Mouse (Mus musculus) embryonic fibroblast, embryonic 13.5 days (primary cell): ENCODE data around the gene Iqcg.

Experiments used
- CTCF ChIP-seq: IDR thresholded peaks from 2 replicates; pipeline ENCODE4 v1.5.1; 2011; ENCODE audit warnings: mild to moderate bottlenecking, control low read depth, low read length, moderate library complexity, borderline replicate concordance; ENCODE audit not compliant: insufficient read depth
- POLR2A ChIP-seq: IDR thresholded peaks from 2 replicates; pipeline ENCODE4 v1.6.1; 2011; ENCODE audit warnings: low read depth, mild to moderate bottlenecking, control low read depth, low read length, moderate library complexity

DNA sequence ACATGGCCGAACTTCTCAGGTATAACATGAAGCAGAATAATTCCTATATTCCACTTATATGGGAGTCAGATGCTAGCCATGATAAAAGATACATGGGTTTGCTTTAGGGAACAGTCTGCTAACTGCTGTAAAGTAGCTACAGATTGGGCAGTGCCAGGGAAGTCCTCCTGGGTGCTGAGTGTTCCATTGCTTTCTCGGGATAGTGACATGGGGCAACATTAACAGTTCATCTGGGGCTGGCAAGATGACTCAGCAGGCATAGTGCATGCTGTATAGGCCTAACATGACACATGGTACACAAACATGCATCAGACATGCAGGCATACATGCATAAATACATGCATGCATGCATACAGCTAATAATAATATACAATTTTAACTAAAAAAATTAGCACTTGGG lies 28.0 kb upstream of the Iqcg start:
- no peak for TF ChIP-seq CTCF
- no peak for TF ChIP-seq POLR2A
